Mouse (Mus musculus) midbrain, embryonic 11.5 days (tissue): ENCODE results near the gene Vmn1r91. TPM values are rescaled to one million over a fixed set of nuclear protein-coding genes. Genes with fewer than 3 reads are reported as not detected.
"Not testable (repeated sequence)": the region's sequence is repeated elsewhere in the genome, so short reads cannot be mapped to it uniquely, and the experiment has no call there.

Experiments used
- ATAC-seq: fragments of 200-750 bp; cut with Nextera tagmentation; 2 replicates; pipeline ENCODE4 v1.8.0; 2017; ENCODE audit warnings: moderate TSS enrichment, moderate library complexity; ENCODE audit not compliant: low FRiP score
- DNase-seq: peaks from one replicate; pipeline ENCODE4 v3.0.0; 2015; ENCODE audit warnings: low spot score; ENCODE audit errors: missing footprints
- H3K27ac ChIP-seq: fragments of 300-500 bp; sonication (generic); 2 replicates; pipeline ENCODE4 v1.5.1; 2014; ENCODE audit warnings: low read depth, low read length
- H3K27me3 ChIP-seq: fragments of 300-500 bp; sonication (generic); 2 replicates; pipeline ENCODE4 v1.6.1; 2014; ENCODE audit warnings: mild to moderate bottlenecking, low read length, moderate library complexity, mixed read lengths; ENCODE audit not compliant: control insufficient read depth, insufficient read depth
- H3K36me3 ChIP-seq: fragments of 300-500 bp; sonication (generic); 2 replicates; pipeline ENCODE4 v1.6.1; 2014; ENCODE audit warnings: mild to moderate bottlenecking, low read length, moderate library complexity, mixed read lengths; ENCODE audit not compliant: control insufficient read depth, insufficient read depth
- H3K4me1 ChIP-seq: fragments of 300-500 bp; sonication (generic); 2 replicates; pipeline ENCODE4 v1.6.1; 2014; ENCODE audit warnings: low read length; ENCODE audit not compliant: control insufficient read depth, insufficient read depth
- H3K4me2 ChIP-seq: fragments of 300-500 bp; sonication (generic); 2 replicates; pipeline ENCODE4 v1.6.1; 2014; ENCODE audit warnings: mild to moderate bottlenecking, moderate library complexity
- H3K4me3 ChIP-seq: fragments of 300-500 bp; sonication (generic); 2 replicates; pipeline ENCODE4 v1.5.1; 2014; ENCODE audit warnings: low read depth, low read length
- H3K9ac ChIP-seq: fragments of 300-500 bp; sonication (generic); 2 replicates; pipeline ENCODE4 v1.6.1; 2014; ENCODE audit warnings: low read length
- H3K9me3 ChIP-seq: fragments of 300-500 bp; sonication (generic); 2 replicates; pipeline ENCODE4 v1.6.1; 2016; ENCODE audit warnings: low read length; ENCODE audit not compliant: control insufficient read depth
- WGBS: fragments of 180-500 bp; shearing (Covaris S2); extraction: QIAGEN DNeasy Blood & Tissue Kit; methylation state at CpG from one replicate; pipeline ENCODE4 v1.1.7; 2014; 5-methylcytosine and 5-hydroxymethylcytosine counted together
- polyA plus RNA-seq: library from polyadenylated mRNA; unstranded; fragments of >200 nt; fragmentation: Nextera tagmentation; extraction: Ambion mirVana; gene quantifications from 2 replicates; pipeline ENCODE4 v1.2.1, GENCODE M21; 2014

Gene Vmn1r91
- polyA plus RNA-seq = not detected in 2 replicates

- DNase-seq, H3K27ac ChIP-seq, H3K27me3 ChIP-seq, H3K9me3 ChIP-seq, H3K4me3 ChIP-seq, H3K36me3 ChIP-seq, H3K4me1 ChIP-seq, H3K4me2 ChIP-seq, ATAC-seq, H3K9ac ChIP-seq: not testable (repeated sequence)
- WGBS = 80% methylated on average over 5 of the region's 5 CpGs
These were observed at the start of gene Vmn1r91 for GRCm38 (mm10) chr7:20099380-20099779. Gene Vmn1r91 (plus strand): TSS chr7:20099680.

GRCm38 (mm10) chr7:20064100-20064499 is 35.4 kb upstream of the Vmn1r91 start:
- not testable (repeated sequence) for H3K27ac ChIP-seq, H3K27me3 ChIP-seq, H3K9ac ChIP-seq, H3K4me3 ChIP-seq, ATAC-seq, H3K9me3 ChIP-seq, H3K4me1 ChIP-seq, DNase-seq, H3K36me3 ChIP-seq, H3K4me2 ChIP-seq
- WGBS = 66% methylated on average over 4 of the region's 4 CpGs

GRCm38 (mm10) chr7:20078118-20078517 is 21.4 kb upstream of the Vmn1r91 start:
- ATAC-seq = not testable (repeated sequence)

DNA sequence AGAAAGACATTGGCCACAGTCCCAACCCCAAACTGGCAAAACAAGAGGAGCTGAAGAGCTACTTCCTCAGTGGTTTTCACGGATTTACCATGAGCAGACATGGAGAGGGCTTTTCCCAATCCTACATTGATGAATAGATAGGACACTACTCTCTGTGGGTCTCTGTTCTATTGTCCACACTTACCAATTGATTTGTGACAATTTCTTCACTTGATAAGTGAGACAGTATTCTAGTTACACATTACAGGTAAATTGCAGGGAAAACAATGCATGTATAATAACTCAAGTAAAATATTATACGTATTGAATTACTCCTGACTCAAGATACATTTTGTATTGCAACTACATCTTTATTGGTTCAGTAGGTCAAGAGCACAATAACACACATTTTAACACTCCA is 23.0 kb downstream of the Vmn1r91 start, which contains the start of gene Gm16442:
TSS of gene Gm16442 (minus strand) at position 101 of the 400 bp plus-strand sequence.
- not testable (repeated sequence) for H3K4me1 ChIP-seq, H3K9me3 ChIP-seq, DNase-seq, ATAC-seq, H3K9ac ChIP-seq, H3K27ac ChIP-seq, H3K4me2 ChIP-seq, H3K36me3 ChIP-seq, H3K27me3 ChIP-seq, H3K4me3 ChIP-seq
- WGBS = no CpG with 5 or more reads among the region's 2 CpGs

More at GRCm38 (mm10) chr7:20078118-20078517, 21.4 kb upstream of the Vmn1r91 start:
- H3K9me3 ChIP-seq, H3K36me3 ChIP-seq, H3K4me2 ChIP-seq, H3K4me3 ChIP-seq, H3K27ac ChIP-seq, DNase-seq, H3K27me3 ChIP-seq, H3K9ac ChIP-seq, H3K4me1 ChIP-seq: not testable (repeated sequence)
- 68% methylated on average over 18 of the region's 18 CpGs for WGBS

DNA sequence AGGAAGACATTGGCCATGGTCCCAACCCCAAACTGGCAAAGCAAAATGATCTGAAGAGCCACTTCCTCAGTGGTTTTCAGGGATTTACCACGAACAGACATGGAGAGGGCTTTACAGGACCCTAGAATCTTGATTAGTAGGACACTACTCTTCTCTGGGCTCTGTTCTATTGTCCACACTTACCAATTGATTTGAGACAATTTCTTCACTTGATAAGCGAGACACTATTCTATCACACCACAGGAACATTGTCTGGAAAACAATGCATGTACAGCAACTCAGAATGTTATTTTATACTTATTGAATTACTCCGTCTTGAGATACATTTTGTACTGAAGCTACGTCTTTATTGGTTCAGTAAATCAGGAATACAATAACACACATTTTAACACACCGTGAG is 39.5 kb downstream of the Vmn1r91 start, which contains the start of gene Vmn1r93:
TSS of gene Vmn1r93 (minus strand) at position 101 of the 400 bp plus-strand sequence.
- not testable (repeated sequence) for H3K9me3 ChIP-seq, H3K27ac ChIP-seq, H3K4me1 ChIP-seq, ATAC-seq, H3K4me2 ChIP-seq, H3K27me3 ChIP-seq, H3K36me3 ChIP-seq, H3K9ac ChIP-seq, DNase-seq, H3K4me3 ChIP-seq
- no CpG with 5 or more reads among the region's 5 CpGs for WGBS

Other genes with a start within 250 kb of the Vmn1r91 start
- 0.22 TPM in 1 of 2 replicates, not detected in the other for gene Gm19345, start 247.7 kb upstream of the Vmn1r91 start, polyA plus RNA-seq
- not detected in 2 replicates for gene Ceacam16, start 238.4 kb upstream of the Vmn1r91 start, polyA plus RNA-seq
- not detected in 2 replicates for gene Ceacam19, start 211.7 kb upstream of the Vmn1r91 start, polyA plus RNA-seq
- 2.8 and 3.0 TPM in 2 replicates for gene Pvr, start 178.5 kb upstream of the Vmn1r91 start, polyA plus RNA-seq
- 0.20 TPM in 1 of 2 replicates, not detected in the other for gene Igsf23, start 148.9 kb upstream of the Vmn1r91 start, polyA plus RNA-seq
- not detected in 2 replicates for gene Ceacam20, start 134.3 kb upstream of the Vmn1r91 start, polyA plus RNA-seq
- gene Nlrp9b, start 108.2 kb upstream of the Vmn1r91 start, polyA plus RNA-seq = not detected in 2 replicates
- gene Gm16442, start 22.9 kb downstream of the Vmn1r91 start, polyA plus RNA-seq = not detected in 2 replicates
- not detected in 2 replicates for gene Vmn1r93, start 39.4 kb downstream of the Vmn1r91 start, polyA plus RNA-seq
- not detected in 2 replicates for gene Vmn1r94, start 68.7 kb downstream of the Vmn1r91 start, polyA plus RNA-seq
- not detected in 2 replicates for gene Vmn1r95, start 94.0 kb downstream of the Vmn1r91 start, polyA plus RNA-seq
- not detected in 2 replicates for gene Gm6164, start 105.9 kb downstream of the Vmn1r91 start, polyA plus RNA-seq
- gene Gm4498, start 134.1 kb downstream of the Vmn1r91 start, polyA plus RNA-seq = not detected in 2 replicates
- gene Gm5890, start 163.2 kb downstream of the Vmn1r91 start, polyA plus RNA-seq = not detected in 2 replicates
- gene Gm4133, start 234.4 kb downstream of the Vmn1r91 start, polyA plus RNA-seq = not detected in 2 replicates